Mouse (Mus musculus) thymus, adult 2 months (tissue): Measurements from ENCODE around the gene Dchs1. TPM values are rescaled to one million over a fixed set of nuclear protein-coding genes. Genes with fewer than 3 reads are reported as not detected.

Source experiments
- DNase-seq: peaks from one replicate; pipeline ENCODE4 v3.0.0; 2021
- H3K27ac ChIP-seq: fragments of 200-500 bp; 2 replicates; pipeline ENCODE4 v1.5.1; 2012; ENCODE audit warnings: low read length, control low read depth; ENCODE audit not compliant: control insufficient read depth, insufficient read depth
- H3K27me3 ChIP-seq: fragments of 200-500 bp; 2 replicates; pipeline ENCODE4 v1.6.1; 2012; ENCODE audit warnings: mild to moderate bottlenecking, low read length, moderate library complexity, mixed read lengths; ENCODE audit not compliant: control insufficient read depth, insufficient read depth
- H3K36me3 ChIP-seq: fragments of 200-500 bp; 2 replicates; pipeline ENCODE4 v1.6.1; 2012; ENCODE audit warnings: mild to moderate bottlenecking, low read length, moderate library complexity; ENCODE audit not compliant: control insufficient read depth, insufficient read depth
- H3K4me1 ChIP-seq: fragments of 200-500 bp; replicated peaks from 2 replicates; pipeline ENCODE4 v1.6.1; 2012; ENCODE audit warnings: low read length; ENCODE audit not compliant: control insufficient read depth, insufficient read depth
- H3K4me3 ChIP-seq: fragments of 200-500 bp; 2 replicates; pipeline ENCODE4 v1.5.1; 2012; ENCODE audit warnings: mild to moderate bottlenecking, low read length, control low read depth, moderate library complexity; ENCODE audit not compliant: control insufficient read depth, insufficient read depth
- CTCF ChIP-seq: fragments of 200-500 bp; IDR thresholded peaks from 2 replicates; pipeline ENCODE4 v1.5.1; 2012; ENCODE audit warnings: mild to moderate bottlenecking, control low read depth, low read length, moderate library complexity, borderline replicate concordance; ENCODE audit not compliant: control insufficient read depth, poor library complexity, insufficient read depth; ENCODE audit errors: extremely low read depth
- POLR2A ChIP-seq: fragments of 200-500 bp; IDR thresholded peaks from 2 replicates; pipeline ENCODE4 v1.6.1; 2012; ENCODE audit warnings: mild to moderate bottlenecking, low read length, control low read depth, moderate library complexity; ENCODE audit not compliant: control insufficient read depth, poor library complexity, insufficient read depth; ENCODE audit errors: extremely low read depth
- WGBS: fragments of 180-500 bp; shearing (Covaris S2); methylation state at CpG from one replicate; pipeline ENCODE4 v1.1.7; 2018; 5-methylcytosine and 5-hydroxymethylcytosine counted together
- polyA plus RNA-seq: library from polyadenylated mRNA; depleted of rRNA; stranded (reverse); fragments of >200 nt; gene quantifications from 2 replicates; pipeline ENCODE4 v1.2.3, GENCODE M21; 2012

The Dchs1 gene
- polyA plus RNA-seq, 1 experiment = 2.1 TPM

DNA sequence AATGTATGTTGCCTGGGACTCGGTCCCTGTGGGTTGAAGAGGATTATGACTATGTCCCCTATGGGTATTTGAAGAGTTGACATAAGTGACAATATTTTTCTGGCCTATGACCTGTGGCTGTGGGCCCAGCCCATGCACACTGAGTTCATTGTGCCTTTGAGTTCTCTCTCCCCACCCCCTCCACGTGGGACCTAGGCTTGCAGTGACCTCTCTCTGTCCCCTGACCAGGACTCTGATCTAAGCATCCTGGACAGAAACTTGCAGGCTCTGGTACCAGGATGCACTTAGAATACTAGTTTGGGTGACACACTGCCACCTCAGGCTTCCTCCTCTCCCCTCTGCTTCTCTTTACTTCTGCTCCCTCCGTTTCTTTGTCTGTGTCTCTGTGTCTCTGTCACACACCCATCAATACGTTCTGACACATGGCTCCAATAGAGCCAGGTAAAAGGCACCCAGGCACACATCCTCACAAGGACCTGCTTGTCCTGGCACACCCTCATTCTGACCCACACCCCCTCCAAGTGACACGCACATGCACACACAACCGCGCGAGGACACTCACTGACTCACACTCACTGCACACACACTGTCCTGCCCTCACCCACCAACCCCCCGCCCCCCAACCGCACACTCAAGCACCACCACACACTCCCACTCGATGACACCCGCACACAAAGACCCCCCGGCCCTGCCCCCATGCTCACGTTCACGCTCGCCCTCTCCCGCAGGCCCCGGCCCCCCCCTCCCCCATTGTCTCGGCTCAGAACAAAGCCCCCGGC lies 759 bp downstream of the Dchs1 start:
- Histone ChIP-seq H3K4me3 (no peak overlapping the region; the same call in 1 of the 2 replicates), H3K27ac (no peak overlapping the region), H3K27me3 (peaks cover 17% of the 10 kb centered on the region), H3K4me1 (peaks cover 5% of the 10 kb centered on the region), H3K36me3 (no peaks in the 10 kb centered on the region)
- 36% methylated on average over 20 of the region's 20 CpGs for WGBS
- no peak for DNase-seq
- TF ChIP-seq CTCF (no peak), POLR2A (no peak)

DNA sequence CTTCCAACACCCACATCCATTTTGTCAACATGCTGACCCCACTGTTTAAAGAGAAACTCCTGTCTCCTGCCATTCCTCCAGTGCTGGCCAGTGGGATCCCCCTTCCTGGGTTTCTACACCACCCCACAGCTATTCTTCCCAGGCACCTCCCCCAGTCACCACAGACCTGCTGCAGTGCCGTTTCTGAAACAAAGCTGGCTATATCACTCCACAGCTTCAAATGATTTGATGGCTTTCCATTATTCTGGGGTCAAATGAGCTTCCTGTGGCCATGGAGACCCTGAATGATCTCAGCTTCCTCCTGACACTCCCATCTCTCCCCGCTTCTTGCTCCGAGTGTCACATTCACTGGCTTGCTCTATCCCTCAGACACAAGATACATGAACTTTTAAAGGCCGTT lies 2.9 kb downstream of the Dchs1 start:
- Histone ChIP-seq H3K4me1 (peaks cover 5% of the 10 kb centered on the region), H3K27me3 (peaks cover 15% of the 10 kb centered on the region), H3K36me3 (no peaks in the 10 kb centered on the region), H3K27ac (no peak overlapping the region), H3K4me3 (no peak overlapping the region)
- 75% methylated on average over 4 of the region's 4 CpGs for WGBS
- TF ChIP-seq POLR2A (no peak), CTCF (no peak)
- no peak for DNase-seq

GRCm38 (mm10) chr7:105783861-105784260 lies 3.6 kb downstream of the Dchs1 start:
- H3K27me3 ChIP-seq = peaks cover 15% of the 10 kb centered on the region
- no peak for TF ChIP-seq POLR2A
- no peak for TF ChIP-seq CTCF
- no peak overlapping the region for H3K4me3 ChIP-seq
- DNase-seq = no peak
- peaks cover 9% of the 10 kb centered on the region for H3K4me1 ChIP-seq
- no peak overlapping the region for H3K27ac ChIP-seq
- H3K36me3 ChIP-seq = no peaks in the 10 kb centered on the region
- 78% methylated on average over 4 of the region's 4 CpGs for WGBS

GRCm38 (mm10) chr7:105778553-105779265 lies 8.7 kb downstream of the Dchs1 start:
- Histone ChIP-seq H3K27me3 (no peaks in the 10 kb centered on the region), H3K4me3 (no peak overlapping the region), H3K4me1 (peaks cover 16% of the 10 kb centered on the region), H3K27ac (peak overlapping the region; percentile 41; the same call in 1 of the 2 replicates), H3K36me3 (no peaks in the 10 kb centered on the region)
- DNase-seq = peak; percentile 50
- no peak for TF ChIP-seq CTCF
- TF ChIP-seq POLR2A = no peak
- 43% methylated on average over 4 of the region's 4 CpGs for WGBS

DNA sequence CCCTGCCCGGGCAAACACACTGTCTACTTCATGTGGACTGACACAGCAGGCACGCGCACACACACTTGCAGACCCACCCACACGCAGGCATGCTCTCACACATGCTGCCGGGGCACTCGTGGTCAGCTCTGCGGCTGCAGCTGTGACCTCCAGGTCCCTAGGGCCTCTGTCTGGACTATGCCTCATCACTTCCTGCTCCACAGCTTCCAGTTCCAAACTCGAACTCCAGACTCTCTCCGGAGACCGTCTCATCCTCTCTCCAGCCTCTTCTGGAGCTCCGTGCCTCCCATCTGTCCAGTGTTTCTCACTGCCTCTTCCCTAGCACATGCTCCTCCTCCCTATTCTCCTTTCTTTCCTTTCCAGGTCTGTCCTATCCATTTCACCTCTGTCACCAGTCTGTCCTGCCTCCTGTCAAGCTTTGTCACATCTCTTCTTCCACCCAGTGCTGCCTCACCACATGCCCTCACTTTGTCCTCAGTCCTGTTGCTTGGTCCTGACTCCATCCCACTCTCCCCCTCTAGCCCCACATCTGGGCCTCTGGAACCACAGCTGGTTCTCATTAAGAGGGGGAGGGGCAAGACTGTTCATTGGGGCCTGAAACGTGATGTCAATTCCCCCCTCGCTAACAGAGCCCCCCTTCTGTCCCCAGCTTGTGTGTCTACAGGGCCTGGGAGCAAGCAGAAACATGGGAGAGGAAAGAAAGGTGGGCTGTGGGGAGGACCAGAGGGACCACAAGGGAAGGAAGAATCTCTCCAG lies 9.5 kb downstream of the Dchs1 start:
- DNase-seq = no peak
- WGBS = 38% methylated on average over 13 of the region's 13 CpGs
- peak overlapping the region; percentile 41; the same call in 1 of the 2 replicates for H3K27ac ChIP-seq
- H3K4me1 ChIP-seq = peaks cover 16% of the 10 kb centered on the region
- H3K36me3 ChIP-seq = no peaks in the 10 kb centered on the region
- no peaks in the 10 kb centered on the region for H3K27me3 ChIP-seq
- no peak overlapping the region for H3K4me3 ChIP-seq
- TF ChIP-seq CTCF (no peak), POLR2A (no peak)

GRCm38 (mm10) chr7:105777316-105777715 lies 10.1 kb downstream of the Dchs1 start:
- H3K27ac ChIP-seq = no peak overlapping the region
- H3K36me3 ChIP-seq = no peaks in the 10 kb centered on the region
- TF ChIP-seq CTCF (no peak), POLR2A (no peak)
- peaks cover 16% of the 10 kb centered on the region for H3K4me1 ChIP-seq
- DNase-seq = no peak
- no peaks in the 10 kb centered on the region for H3K27me3 ChIP-seq
- 98% methylated on average over 1 of the region's 1 CpGs for WGBS
- no peak overlapping the region for H3K4me3 ChIP-seq
